Comparison of ENCODE assay signal across 8 mouse cellular contexts in the genomic region with DNA sequence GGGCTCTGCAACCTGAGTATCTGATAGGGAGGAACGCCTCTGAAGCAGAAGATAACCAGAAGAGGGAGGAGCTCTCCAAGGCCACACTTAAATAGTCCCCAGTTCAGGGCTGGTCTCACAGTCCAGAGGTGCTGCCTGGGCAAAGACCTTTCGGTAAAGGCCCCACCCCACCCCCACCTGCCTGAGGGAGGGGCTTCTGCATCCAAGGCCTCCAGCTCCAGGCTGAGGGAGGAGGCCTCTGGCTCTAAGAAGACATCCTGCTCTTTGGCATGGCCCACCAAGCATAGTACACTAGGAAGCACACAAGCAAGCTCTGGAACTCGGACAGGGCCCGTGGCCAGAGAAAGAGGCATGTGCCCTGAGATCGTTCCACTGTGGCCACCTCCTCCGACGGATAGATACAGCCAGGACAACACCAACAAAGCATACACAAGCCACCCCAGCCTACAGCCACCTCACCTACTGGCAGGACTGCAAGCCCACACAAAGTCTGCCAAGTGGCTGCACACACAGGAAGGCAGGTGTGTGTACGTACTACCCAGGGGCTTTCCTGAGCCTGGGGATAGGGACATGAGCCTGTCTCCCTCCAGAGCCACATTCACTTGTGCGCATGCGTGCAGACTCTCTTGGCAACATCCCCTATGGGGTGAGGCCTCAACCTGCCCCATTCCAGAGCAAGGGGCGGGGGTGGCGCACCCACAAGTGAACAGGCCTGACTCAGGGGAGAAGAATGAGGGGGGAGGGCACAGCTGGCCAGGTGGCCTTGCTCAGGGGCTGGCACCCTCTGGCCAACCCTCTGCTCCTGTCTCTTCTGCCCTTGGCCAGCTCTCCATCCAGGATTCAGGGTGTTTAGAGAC. TPM values are rescaled to one million over a fixed set of nuclear protein-coding genes. Genes with fewer than 3 reads are reported as not detected.
A peak's percentile ranks its signal among the peaks of the same experiment; 100 is the strongest.
DNase-seq lines count a peak whose midpoint lies in the region; ATAC-seq lines count a peak whose summit lies in the region.

No protein-coding gene starts in this region.

- H3K4me2 ChIP-seq in lung, embryonic 15.5 days, result 0 out of 2 replicates have a peak overlapping the region, but pooled peaks have one; percentile 6
- H3K4me2 ChIP-seq in heart, embryonic 11.5 days, result no peak overlapping the region

- H3K4me1 ChIP-seq in lung, embryonic 15.5 days, result peaks cover 65% of the 10 kb centered on the region
- H3K4me1 ChIP-seq in heart, embryonic 11.5 days (ENCODE audit: control insufficient read depth, insufficient read depth, low read length), result peaks cover 26% of the 10 kb centered on the region

- no peak overlapping the region for H3K9ac ChIP-seq in lung, embryonic 15.5 days
- H3K9ac ChIP-seq in heart, embryonic 11.5 days (ENCODE audit: low read depth, low read length), result no peak overlapping the region

- ATAC-seq in lung, embryonic 15.5 days (ENCODE audit: borderline replicate concordance, extremely low read depth, low FRiP score, low TSS enrichment), result peak; percentile 39
- no peak for ATAC-seq in heart, embryonic 11.5 days (replicated peaks; ENCODE audit: insufficient number of reproducible peaks, low FRiP score, low TSS enrichment)

- peaks cover 9% of the 10 kb centered on the region; the same call in 1 of the 2 replicates for H3K27me3 ChIP-seq in lung, embryonic 15.5 days
- peaks cover 81% of the 10 kb centered on the region for H3K27me3 ChIP-seq in heart, embryonic 11.5 days (ENCODE audit: control insufficient read depth, insufficient read depth, low read length)

- no peaks in the 10 kb centered on the region for H3K36me3 ChIP-seq in lung, embryonic 15.5 days
- no peaks in the 10 kb centered on the region for H3K36me3 ChIP-seq in heart, embryonic 11.5 days (ENCODE audit: control insufficient read depth, insufficient read depth, low read length)

- no peaks in the 10 kb centered on the region for H3K9me3 ChIP-seq in lung, embryonic 15.5 days
- H3K9me3 ChIP-seq in heart, embryonic 11.5 days (replicated peaks; ENCODE audit: control insufficient read depth, low read length), result no peaks in the 10 kb centered on the region

- 52% methylated on average over 12 of the region's 12 CpGs for WGBS in lung, embryonic 15.5 days
- WGBS in heart, embryonic 11.5 days (ENCODE audit: insufficient replicate concordance), result 52% methylated on average over 12 of the region's 12 CpGs

- peak overlapping the region; percentile 69 for H3K27ac ChIP-seq in lung, embryonic 15.5 days
- no peak overlapping the region for H3K27ac ChIP-seq in heart, embryonic 11.5 days (ENCODE audit: low read depth, low read length)

- no peak overlapping the region for H3K4me3 ChIP-seq in lung, embryonic 15.5 days
- no peak overlapping the region for H3K4me3 ChIP-seq in heart, embryonic 11.5 days (ENCODE audit: low read depth, low read length)

- peak; percentile 29 for DNase-seq in 416B (ENCODE audit: low read depth)
- peak; percentile 58 for DNase-seq in Muller cell, postnatal 12 days (ENCODE audit: inconsistent ontology term)
- DNase-seq in kidney, adult 8-10 months, result peak; percentile 62 to 77
- DNase-seq in thymus, postnatal 4 days, result no peak
- no peak for DNase-seq in gastrocnemius, adult 8-10 months (ENCODE audit: low spot score in 2 of 2)
- no peak for DNase-seq in spleen, postnatal 4 days (ENCODE audit: low spot score in 2 of 2)

RNA-seq across cellular contexts. Expression of a gene that starts 29.4 kb away (rescaled TPM):
- polyA plus RNA-seq in lung, embryonic 15.5 days (2015; fragmentation: Nextera tagmentation; extraction: Ambion mirVana), result 5.2 and 6.8 TPM in 2 replicates
- total RNA-seq in gastrocnemius, adult 8-10 months (2022), result 1 to 10 TPM in 1 of 4 experiments, under 1 TPM in 3; 0.58 to 1.6 (median 0.75) TPM
- polyA plus RNA-seq in heart, embryonic 11.5 days (2014; fragmentation: Nextera tagmentation; extraction: Ambion mirVana), result 0.76 and 1.5 TPM in 2 replicates

RNA-seq across cellular contexts. Expression of a gene that starts 42.3 kb away (rescaled TPM):
- polyA plus RNA-seq in lung, embryonic 15.5 days (2015; fragmentation: Nextera tagmentation; extraction: Ambion mirVana), result 66.4 and 69.8 TPM in 2 replicates
- 10 to 100 TPM; 31.2 to 44.4 (median 35.3) TPM for total RNA-seq in gastrocnemius, adult 8-10 months (2022)
- polyA plus RNA-seq in heart, embryonic 11.5 days (2014; fragmentation: Nextera tagmentation; extraction: Ambion mirVana), result 54.9 and 55.4 TPM in 2 replicates

RNA-seq across cellular contexts. Expression of a gene that starts 42.3 kb away (rescaled TPM):
- polyA plus RNA-seq in lung, embryonic 15.5 days (2015; fragmentation: Nextera tagmentation; extraction: Ambion mirVana), result 13.5 and 14.4 TPM in 2 replicates
- 1 to 10 TPM; 3.8 to 4.6 (median 4.4) TPM for total RNA-seq in gastrocnemius, adult 8-10 months (2022)
- polyA plus RNA-seq in heart, embryonic 11.5 days (2014; fragmentation: Nextera tagmentation; extraction: Ambion mirVana), result 18.6 and 18.7 TPM in 2 replicates

RNA-seq across cellular contexts. Expression of a gene that starts 55.6 kb away (rescaled TPM):
- 0.54 and 0.71 TPM in 2 replicates for polyA plus RNA-seq in lung, embryonic 15.5 days (2015; fragmentation: Nextera tagmentation; extraction: Ambion mirVana)
- 10 to 100 TPM; 46.1 to 56.7 (median 48.1) TPM for total RNA-seq in gastrocnemius, adult 8-10 months (2022)
- polyA plus RNA-seq in heart, embryonic 11.5 days (2014; fragmentation: Nextera tagmentation; extraction: Ambion mirVana), result 0.56 and 1.2 TPM in 2 replicates

Comparison
In these comparisons a context has a peak if more than half of its experiments do, and no peak if none do; other contexts are left out.
1. DNase-seq: peak in 416B (single experiment), Muller cell, postnatal 12 days (single experiment) and kidney, adult 8-10 months (2 of 2); none in thymus, postnatal 4 days (single experiment), gastrocnemius, adult 8-10 months (0 of 2) and spleen, postnatal 4 days (0 of 2).